Mouse (Mus musculus): Measurements from ENCODE around the gene Gm27029. TPM values are rescaled to one million over a fixed set of nuclear protein-coding genes. Genes with fewer than 3 reads are reported as not detected.
"Not testable (repeated sequence)": the region's sequence is repeated elsewhere in the genome, so short reads cannot be mapped to it uniquely, and the experiment has no call there.

Gene Gm27029
- 7.6 TPM for polyA plus RNA-seq (2021)

GRCm38 (mm10) chr11:101424105-101424851, at the start of gene Gm27029:
TSS of gene Gm27029 (minus strand) at chr11:101424796.
- ChIA-PET CTCF (interaction anchor here (1.0 kb wide), 1 partner anchor 18 kb away, joined by 3 read pairs; the partner anchor contains the start of gene Rpl27), POLR2A (interaction anchor here (1.0 to 1.5 kb wide), 2 partner anchors 10 to 20 kb away, joined by 3 to 6 read pairs; no protein-coding TSS in a partner anchor)
- TF ChIP-seq CTCF (IDR thresholded peaks at IDR 0.05): no peak
- no peak for DNase-seq (ENCODE audit: low read depth, low spot score)
- in situ Hi-C loops (cut with MboI; ENCODE audit: low pct_unique_long_range_greater_than_20kb): no loop called here
- H3K27me3 ChIP-seq: no peaks in the 10 kb centered on the region
- peak; percentile 66 for ATAC-seq

GRCm38 (mm10) chr11:101474298-101474697, 49.7 kb upstream of the Gm27029 start:
- in situ Hi-C loops (cut with MboI; ENCODE audit: low pct_unique_long_range_greater_than_20kb): no loop called here
- no peak for DNase-seq (ENCODE audit: low read depth, low spot score)
- H3K27me3 ChIP-seq: no peaks in the 10 kb centered on the region
- POLR2A ChIA-PET: no interaction called here
- CTCF ChIA-PET: no interaction called here
- no peak for ATAC-seq
- no peak for TF ChIP-seq CTCF (IDR thresholded peaks at IDR 0.05)

GRCm38 (mm10) chr11:101473686-101474085, 49.1 kb upstream of the Gm27029 start:
- DNase-seq (ENCODE audit: low read depth, low spot score); H3K27me3 ChIP-seq; in situ Hi-C loops (cut with MboI; ENCODE audit: low pct_unique_long_range_greater_than_20kb); ATAC-seq; CTCF ChIA-PET: not testable (repeated sequence)
- POLR2A ChIA-PET: interaction anchor here (0.7 kb wide), 1 partner anchor 43 kb away, joined by 3 read pairs; no protein-coding TSS in a partner anchor

GRCm38 (mm10) chr11:101472336-101472735, 47.7 kb upstream of the Gm27029 start:
- no peak for ATAC-seq
- no peak for DNase-seq (ENCODE audit: low read depth, low spot score)
- in situ Hi-C loops (cut with MboI; ENCODE audit: low pct_unique_long_range_greater_than_20kb): no loop called here

GRCm38 (mm10) chr11:101471926-101472325, 47.3 kb upstream of the Gm27029 start:
- DNase-seq (ENCODE audit: low read depth, low spot score): no peak
- ChIA-PET POLR2A (interaction anchor here (0.6 kb wide), 1 partner anchor 81 kb away, joined by 3 read pairs; no protein-coding TSS in a partner anchor), CTCF (no interaction called here)
- no peaks in the 10 kb centered on the region for H3K27me3 ChIP-seq
- in situ Hi-C loops (cut with MboI; ENCODE audit: low pct_unique_long_range_greater_than_20kb): no loop called here
- no peak for ATAC-seq
- TF ChIP-seq CTCF (IDR thresholded peaks at IDR 0.05): no peak

More at GRCm38 (mm10) chr11:101472336-101472735, 47.7 kb upstream of the Gm27029 start:
- no peak for TF ChIP-seq CTCF (IDR thresholded peaks at IDR 0.05)
- no peaks in the 10 kb centered on the region for H3K27me3 ChIP-seq
- POLR2A ChIA-PET: interaction anchor here (0.6 kb wide), 1 partner anchor 82 kb away, joined by 3 read pairs; no protein-coding TSS in a partner anchor
- CTCF ChIA-PET: no interaction called here

GRCm38 (mm10) chr11:101470206-101470605, 45.6 kb upstream of the Gm27029 start:
- DNase-seq (ENCODE audit: low read depth, low spot score): no peak
- ChIA-PET CTCF (no interaction called here), POLR2A (interaction anchor here (0.8 kb wide), 1 partner anchor 14 kb away, joined by 3 read pairs; no protein-coding TSS in a partner anchor)
- H3K27me3 ChIP-seq: no peaks in the 10 kb centered on the region
- ATAC-seq: no peak
- in situ Hi-C loops (cut with MboI; ENCODE audit: low pct_unique_long_range_greater_than_20kb): no loop called here
- TF ChIP-seq CTCF (IDR thresholded peaks at IDR 0.05): no peak

- ChIA-PET CTCF (interaction anchor here (1.3 kb wide), 1 partner anchor 47 kb away, joined by 3 read pairs; no protein-coding TSS in a partner anchor), POLR2A (interaction anchor here (0.6 to 0.9 kb wide), 3 partner anchors 9 to 124 kb away, joined by 3 to 4 read pairs (median 3); no protein-coding TSS in a partner anchor)
- in situ Hi-C loops (cut with MboI; ENCODE audit: low pct_unique_long_range_greater_than_20kb): loop anchor here (5.0 kb wide), 1 partner anchor 93 kb away; no protein-coding TSS in a partner anchor
- H3K27me3 ChIP-seq: no peaks in the 10 kb centered on the region
- TF ChIP-seq CTCF (IDR thresholded peaks at IDR 0.05): no peak
- no peak for DNase-seq (ENCODE audit: low read depth, low spot score)
- ATAC-seq: no peak
Observed at GRCm38 (mm10) chr11:101469155-101469554, 44.6 kb upstream of the Gm27029 start.

- ChIA-PET POLR2A (interaction anchor here (0.6 to 0.9 kb wide), 3 partner anchors 9 to 125 kb away, joined by 3 to 4 read pairs (median 3); no protein-coding TSS in a partner anchor), CTCF (interaction anchor here (1.3 kb wide), 1 partner anchor 47 kb away, joined by 3 read pairs; no protein-coding TSS in a partner anchor)
- ATAC-seq (no peak), DNase-seq (ENCODE audit: low read depth, low spot score) (no peak)
- no peaks in the 10 kb centered on the region for H3K27me3 ChIP-seq
- TF ChIP-seq CTCF (IDR thresholded peaks at IDR 0.05): no peak
- in situ Hi-C loops (cut with MboI; ENCODE audit: low pct_unique_long_range_greater_than_20kb): loop anchor here (5.0 kb wide), 1 partner anchor 94 kb away; no protein-coding TSS in a partner anchor
Observed at GRCm38 (mm10) chr11:101468731-101469130, 44.1 kb upstream of the Gm27029 start.

- no peak for ATAC-seq
- POLR2A ChIA-PET: interaction anchor here (0.6 to 1.6 kb wide), 5 partner anchors 10 to 134 kb away, joined by 3 to 5 read pairs (median 4); no protein-coding TSS in a partner anchor
- TF ChIP-seq CTCF (IDR thresholded peaks at IDR 0.05): no peak
Observed at GRCm38 (mm10) chr11:101468263-101468688, 43.7 kb upstream of the Gm27029 start.

GRCm38 (mm10) chr11:101467477-101468262, 43.1 kb upstream of the Gm27029 start:
- DNase-seq (ENCODE audit: low read depth, low spot score) (no peak), ATAC-seq (peak; percentile 58)
- in situ Hi-C loops (cut with MboI; ENCODE audit: low pct_unique_long_range_greater_than_20kb): loop anchor here (5.0 kb wide), 1 partner anchor 95 kb away; no protein-coding TSS in a partner anchor
- H3K27me3 ChIP-seq: no peaks in the 10 kb centered on the region
- CTCF ChIA-PET: interaction anchor here (1.0 to 1.8 kb wide), 10 partner anchors 13 to 99 kb away, joined by 3 to 10 read pairs (median 3); no protein-coding TSS in a partner anchor
- no peak for TF ChIP-seq CTCF (IDR thresholded peaks at IDR 0.05)
- POLR2A ChIA-PET: interaction anchor here (0.6 to 1.6 kb wide), 4 partner anchors 50 to 134 kb away, joined by 3 to 5 read pairs (median 4); partner anchors contain the start of gene Aarsd1

More at GRCm38 (mm10) chr11:101468263-101468688, 43.7 kb upstream of the Gm27029 start:
- CTCF ChIA-PET: interaction anchor here (1.3 to 1.8 kb wide), 2 partner anchors 48 to 94 kb away, joined by 3 to 10 read pairs; no protein-coding TSS in a partner anchor
- in situ Hi-C loops (cut with MboI; ENCODE audit: low pct_unique_long_range_greater_than_20kb): loop anchor here (5.0 kb wide), 1 partner anchor 94 kb away; no protein-coding TSS in a partner anchor
- no peaks in the 10 kb centered on the region for H3K27me3 ChIP-seq
- DNase-seq (ENCODE audit: low read depth, low spot score): no peak

GRCm38 (mm10) chr11:101466552-101466950, 42.0 kb upstream of the Gm27029 start:
- H3K27me3 ChIP-seq; DNase-seq (ENCODE audit: low read depth, low spot score); ATAC-seq: not testable (repeated sequence)
- in situ Hi-C loops (cut with MboI; ENCODE audit: low pct_unique_long_range_greater_than_20kb): loop anchor here (5.0 kb wide), 1 partner anchor 96 kb away; no protein-coding TSS in a partner anchor
- ChIA-PET CTCF (interaction anchor here (1.1 to 1.8 kb wide), 4 partner anchors 48 to 96 kb away, joined by 3 to 10 read pairs (median 4); no protein-coding TSS in a partner anchor), POLR2A (interaction anchor here (1.2 to 2.5 kb wide), 3 partner anchors 17 to 87 kb away, joined by 3 to 8 read pairs (median 4); no protein-coding TSS in a partner anchor)
